Mouse (Mus musculus): Measurements from ENCODE around the gene Map3k11. TPM values are rescaled to one million over a fixed set of nuclear protein-coding genes. Genes with fewer than 3 reads are reported as not detected.

The Map3k11 gene
- total and polyA plus RNA-seq, 3 experiments: 22.5 to 38.3 TPM; not detected in 1

DNA sequence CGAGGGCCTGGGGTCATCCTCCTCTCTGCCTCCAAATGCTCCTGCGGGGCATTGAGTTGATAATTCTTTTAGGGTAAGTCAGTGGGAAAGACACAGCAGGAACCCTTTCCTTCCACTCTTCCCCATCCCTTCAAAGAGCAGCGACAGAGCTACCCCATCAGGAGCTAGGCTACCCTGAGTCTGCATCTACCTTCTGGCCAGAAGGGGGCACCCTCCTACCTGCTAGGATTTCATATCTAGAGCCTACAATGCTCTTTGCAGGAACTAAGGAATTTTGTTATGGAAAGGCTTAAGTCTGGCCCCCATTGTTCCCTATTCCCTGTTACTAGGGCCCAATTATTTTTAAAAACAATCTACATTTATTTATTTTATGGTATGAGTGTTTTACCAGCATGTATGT lies 22.7 kb downstream of the Map3k11 start:
- no peak for TF ChIP-seq MXI1 (IDR thresholded peaks at IDR 0.05; ENCODE audit: low read depth, low read length)
- TF ChIP-seq ZMIZ1 (IDR thresholded peaks at IDR 0.05; ENCODE audit: low read depth, low read length): no peak
- TF ChIP-seq ZNF384 (IDR thresholded peaks at IDR 0.05; ENCODE audit: low read depth, low read length): no peak
- no peak for TF ChIP-seq CHD2 (IDR thresholded peaks at IDR 0.05; ENCODE audit: low read length)
- no peak for TF ChIP-seq TAL1 (IDR thresholded peaks at IDR 0.05; ENCODE audit: low read length)
- peak; percentile 58 for TF ChIP-seq SMC3 (IDR thresholded peaks at IDR 0.05; ENCODE audit: low read depth, low read length)
- no peak for TF ChIP-seq MAZ (IDR thresholded peaks at IDR 0.05; ENCODE audit: low read depth, low read length)
- TF ChIP-seq USF1 (IDR thresholded peaks at IDR 0.05; ENCODE audit: low read depth, low read length): no peak
- no peak for TF ChIP-seq POLR2AphosphoS5 (IDR thresholded peaks at IDR 0.05; ENCODE audit: borderline replicate concordance, low read depth, low read length)
- no peak for TF ChIP-seq MAX (IDR thresholded peaks at IDR 0.05; ENCODE audit: low read length)
- peak; percentile 57 for TF ChIP-seq RAD21 (IDR thresholded peaks at IDR 0.05; ENCODE audit: low read depth, low read length)
- no peak for TF ChIP-seq RCOR1 (IDR thresholded peaks at IDR 0.05; ENCODE audit: low read depth, low read length)
- peak; percentile 70 to 76 (median 74) for TF ChIP-seq CTCF (IDR thresholded peaks at IDR 0.05 in 2 of 3, conservative IDR thresholded peaks at IDR 0.05 in 1 of 3; ENCODE audit: control insufficient read depth in 1 of 3, insufficient read depth in 1 of 3, low read depth in 2 of 3, low read length in 3 of 3, poor library complexity in 1 of 3, severe bottlenecking in 1 of 3)
- no peak for TF ChIP-seq USF2 (IDR thresholded peaks at IDR 0.05; ENCODE audit: borderline replicate concordance in 1 of 2, insufficient read depth in 1 of 2, low read depth in 1 of 2, low read length in 2 of 2)
- H3K79me2 ChIP-seq (ENCODE audit: control insufficient read depth, insufficient read depth, low read length, poor library complexity): peaks cover 3% of the 10 kb centered on the region; the same call in 1 of the 2 replicates
- H3K4me1 ChIP-seq (ENCODE audit: control insufficient read depth in 1 of 2, insufficient read depth in 2 of 2, low read length in 2 of 2): peaks cover 0 to 4% of the 10 kb centered on the region in 2 experiments; a peak in 1 of 4 replicates
- no peak overlapping the region for H3K27ac ChIP-seq (ENCODE audit: control insufficient read depth, low read depth, low read length)
- H3K36me3 ChIP-seq (ENCODE audit: control insufficient read depth in 1 of 2, insufficient read depth in 2 of 2, low read length in 2 of 2): peaks cover 0 to 6% of the 10 kb centered on the region in 2 experiments
- no peak overlapping the region for H3K9ac ChIP-seq (ENCODE audit: control insufficient read depth, low read depth, low read length, poor library complexity, severe bottlenecking)
- H3K27me3 ChIP-seq (ENCODE audit: control insufficient read depth in 1 of 2, insufficient read depth in 2 of 2, low read length in 2 of 2): no peaks in the 10 kb centered on the region
- H3K9me3 ChIP-seq (replicated peaks; ENCODE audit: insufficient read depth, low read length): no peaks in the 10 kb centered on the region
- peak; percentile 55 for DNase-seq (ENCODE audit: low read depth, low spot score)
- H3K4me3 ChIP-seq (ENCODE audit: control insufficient read depth in 1 of 2, insufficient read depth in 1 of 2, low read depth in 2 of 2, low read length in 2 of 2): no peak overlapping the region

DNA sequence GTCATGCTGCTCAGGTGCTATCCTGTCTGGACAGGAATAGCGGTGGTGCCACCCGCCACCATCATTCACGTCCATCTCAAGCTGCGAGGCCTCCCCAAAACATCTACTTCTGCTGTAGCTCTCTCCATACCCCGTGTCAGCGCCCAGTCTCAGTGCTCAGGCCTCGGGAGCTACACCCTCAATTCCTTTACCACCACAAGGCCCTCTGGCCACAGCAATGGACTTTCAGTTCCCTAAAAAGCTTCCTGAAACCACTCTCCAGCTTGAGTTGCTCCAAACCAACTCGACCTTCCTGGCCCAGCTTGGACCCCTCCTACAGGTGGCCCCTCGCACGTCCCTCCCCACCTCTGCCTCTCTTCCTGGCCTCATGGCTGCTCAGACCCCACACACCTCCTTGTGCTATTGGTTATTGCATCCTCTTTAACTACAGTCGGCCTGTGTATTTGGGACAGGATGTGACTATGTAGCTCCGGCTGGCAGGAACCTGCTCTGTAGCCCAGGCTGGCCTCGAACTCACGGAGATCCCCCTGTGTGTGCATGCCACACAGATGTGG lies 23.4 kb downstream of the Map3k11 start:
- Histone ChIP-seq H3K27me3 (ENCODE audit: control insufficient read depth in 1 of 2, insufficient read depth in 2 of 2, low read length in 2 of 2) (no peaks in the 10 kb centered on the region), H3K4me1 (ENCODE audit: control insufficient read depth in 1 of 2, insufficient read depth in 2 of 2, low read length in 2 of 2) (peaks cover 0 to 4% of the 10 kb centered on the region in 2 experiments; a peak in 1 of 4 replicates), H3K79me2 (ENCODE audit: control insufficient read depth, insufficient read depth, low read length, poor library complexity) (peaks cover 3% of the 10 kb centered on the region; the same call in 1 of the 2 replicates), H3K9me3 (replicated peaks; ENCODE audit: insufficient read depth, low read length) (no peaks in the 10 kb centered on the region), H3K4me3 (ENCODE audit: control insufficient read depth in 1 of 2, insufficient read depth in 1 of 2, low read depth in 2 of 2, low read length in 2 of 2) (no peak overlapping the region), H3K27ac (ENCODE audit: control insufficient read depth, low read depth, low read length) (no peak overlapping the region), H3K36me3 (ENCODE audit: control insufficient read depth in 1 of 2, insufficient read depth in 2 of 2, low read length in 2 of 2) (peaks cover 0 to 6% of the 10 kb centered on the region in 2 experiments), H3K9ac (ENCODE audit: control insufficient read depth, low read depth, low read length, poor library complexity, severe bottlenecking) (no peak overlapping the region)
- TF ChIP-seq USF1 (IDR thresholded peaks at IDR 0.05; ENCODE audit: low read depth, low read length) (no peak), MAFK (IDR thresholded peaks at IDR 0.05; ENCODE audit: borderline replicate concordance, low read depth, low read length) (no peak), UBTF (IDR thresholded peaks at IDR 0.05; ENCODE audit: borderline replicate concordance, insufficient read depth, low read depth, low read length) (no peak), GABPA (IDR thresholded peaks at IDR 0.05; ENCODE audit: low read depth, low read length) (no peak), ZNF384 (IDR thresholded peaks at IDR 0.05; ENCODE audit: low read depth, low read length) (no peak), RAD21 (IDR thresholded peaks at IDR 0.05; ENCODE audit: low read depth, low read length) (no peak), MYC (IDR thresholded peaks at IDR 0.05; ENCODE audit: low read depth, low read length) (no peak), USF2 (IDR thresholded peaks at IDR 0.05; ENCODE audit: borderline replicate concordance in 1 of 2, insufficient read depth in 1 of 2, low read depth in 1 of 2, low read length in 2 of 2) (no peak), MAZ (IDR thresholded peaks at IDR 0.05; ENCODE audit: low read depth, low read length) (no peak), POLR2AphosphoS2 (IDR thresholded peaks at IDR 0.05; ENCODE audit: low read length) (no peak), TAL1 (IDR thresholded peaks at IDR 0.05; ENCODE audit: low read length) (no peak), CHD1 (IDR thresholded peaks at IDR 0.05; ENCODE audit: low read depth, low read length) (no peak), MXI1 (IDR thresholded peaks at IDR 0.05; ENCODE audit: low read depth, low read length) (no peak), CTCF (IDR thresholded peaks at IDR 0.05 in 2 of 3, conservative IDR thresholded peaks at IDR 0.05 in 1 of 3; ENCODE audit: control insufficient read depth in 1 of 3, insufficient read depth in 1 of 3, low read depth in 2 of 3, low read length in 3 of 3, poor library complexity in 1 of 3, severe bottlenecking in 1 of 3) (no peak), MEF2A (IDR thresholded peaks at IDR 0.05; ENCODE audit: extremely low read depth, insufficient replicate concordance, low read depth, low read length, poor library complexity, severe bottlenecking) (no peak)
- no peak for DNase-seq (ENCODE audit: low read depth, low spot score)
